Mouse (Mus musculus) C2C12 (cell line): Measurements from ENCODE around the gene Rasd2.

Experiments
- CTCF ChIP-seq: IDR thresholded peaks from one replicate; pipeline ENCODE4 v1.5.1; 2011; ENCODE audit not compliant: control insufficient read depth, insufficient read depth, insufficient read length
- MAX ChIP-seq: IDR thresholded peaks from one replicate; pipeline ENCODE4 v1.6.1; 2011; ENCODE audit warnings: mild to moderate bottlenecking, control low read depth
- MYOD1 ChIP-seq: IDR thresholded peaks from one replicate; pipeline ENCODE4 v1.6.1; 2011; ENCODE audit warnings: low read depth; ENCODE audit not compliant: control insufficient read depth, insufficient read length
- MYOG ChIP-seq: IDR thresholded peaks from one replicate; pipeline ENCODE4 v1.6.1; 2011; ENCODE audit not compliant: control insufficient read depth, insufficient read length; ENCODE audit errors: extremely low read depth
- USF1 ChIP-seq: IDR thresholded peaks from one replicate; pipeline ENCODE4 v1.6.1; 2011; ENCODE audit warnings: low read depth, mild to moderate bottlenecking, control low read depth, moderate library complexity

GRCm38 (mm10) chr8:75215931-75216330 lies 2.2 kb downstream of the Rasd2 start:
- TF ChIP-seq USF1 = no peak
- TF ChIP-seq CTCF = no peak
- TF ChIP-seq MYOD1 = no peak
- TF ChIP-seq MAX = no peak
- TF ChIP-seq MYOG = no peak
